Mouse (Mus musculus) embryonic facial prominence, embryonic 10.5 days (tissue): Measurements from ENCODE around the gene App. TPM values are rescaled to one million over a fixed set of nuclear protein-coding genes. Genes with fewer than 3 reads are reported as not detected.

Experiments
- DNase-seq: peaks from one replicate; pipeline ENCODE4 v3.0.0-alpha.2; 2017; ENCODE audit warnings: low spot score
- H3K27ac ChIP-seq: fragments of 300-500 bp; sonication (generic); replicated peaks from 2 replicates; pipeline ENCODE4 v1.5.1; 2016; ENCODE audit warnings: mild to moderate bottlenecking
- H3K27me3 ChIP-seq: fragments of 300-500 bp; sonication (generic); replicated peaks from 2 replicates; pipeline ENCODE4 v1.6.1; 2016; ENCODE audit warnings: low read depth, mild to moderate bottlenecking; ENCODE audit not compliant: poor library complexity, severe bottlenecking
- H3K36me3 ChIP-seq: fragments of 300-500 bp; sonication (generic); replicated peaks from 2 replicates; pipeline ENCODE4 v1.6.1; 2016; ENCODE audit warnings: mild to moderate bottlenecking, moderate library complexity
- H3K4me1 ChIP-seq: fragments of 300-500 bp; sonication (generic); 2 replicates; pipeline ENCODE4 v1.6.1; 2016
- H3K4me3 ChIP-seq: fragments of 300-500 bp; sonication (generic); 2 replicates; pipeline ENCODE4 v1.5.1; 2016; ENCODE audit warnings: mild to moderate bottlenecking, moderate library complexity
- H3K9me3 ChIP-seq: fragments of 300-500 bp; sonication (generic); 2 replicates; pipeline ENCODE4 v1.6.1; 2016; ENCODE audit warnings: mild to moderate bottlenecking
- WGBS: fragments of 180-500 bp; shearing (Covaris S2); methylation state at CpG from one replicate; pipeline ENCODE4 v1.1.7; 2016; 5-methylcytosine and 5-hydroxymethylcytosine counted together
- polyA plus RNA-seq: library from polyadenylated mRNA; unstranded; fragments of >200 nt; fragmentation: Nextera tagmentation; extraction: Ambion mirVana; gene quantifications from 2 replicates; pipeline ENCODE4 v1.2.1, GENCODE M21; 2016

The App gene
- polyA plus RNA-seq, 1 experiment from 2014 or later: 116 TPM

GRCm38 (mm10) chr16:85112254-85112653, 61.3 kb downstream of the App start:
- Histone ChIP-seq H3K36me3 (peaks cover 17% of the 10 kb centered on the region), H3K4me1 (peaks cover 7% of the 10 kb centered on the region; the same call in 1 of the 2 replicates), H3K27me3 (no peaks in the 10 kb centered on the region), H3K9me3 (no peaks in the 10 kb centered on the region), H3K4me3 (no peak overlapping the region), H3K27ac (no peak overlapping the region)
- no peak for DNase-seq
- WGBS: 85% methylated on average over 2 of the region's 2 CpGs

GRCm38 (mm10) chr16:85110428-85110827, 63.1 kb downstream of the App start:
- Histone ChIP-seq H3K27ac (peak overlapping the region; percentile 35; the same call in 1 of the 2 replicates), H3K9me3 (no peaks in the 10 kb centered on the region), H3K4me3 (no peak overlapping the region), H3K4me1 (peaks cover 16% of the 10 kb centered on the region), H3K27me3 (no peaks in the 10 kb centered on the region), H3K36me3 (peaks cover 7% of the 10 kb centered on the region)
- DNase-seq: no peak
- WGBS: 81% methylated on average over 13 of the region's 13 CpGs

DNA sequence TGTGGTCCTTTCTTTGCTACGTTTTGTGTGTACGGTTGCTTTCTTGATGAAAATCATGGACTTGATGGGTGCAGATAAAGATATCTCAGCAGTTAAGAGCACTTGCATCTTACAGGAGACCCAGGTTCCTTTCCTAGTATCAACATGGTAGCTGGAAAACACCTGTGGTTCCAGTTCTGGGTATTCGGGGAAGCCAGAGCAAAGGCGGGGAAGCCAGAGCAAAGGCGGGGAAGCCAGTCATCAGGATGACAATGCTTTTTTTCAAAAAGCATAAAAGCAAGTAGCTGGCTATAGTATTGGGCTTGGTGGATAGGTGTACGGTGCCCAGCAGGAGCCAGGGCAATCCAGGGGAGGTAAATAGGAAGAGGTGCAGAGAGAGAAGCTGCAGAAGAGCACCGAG, 65.1 kb downstream of the App start:
- no peak for DNase-seq
- no peaks in the 10 kb centered on the region for H3K9me3 ChIP-seq
- H3K4me1 ChIP-seq: peaks cover 16% of the 10 kb centered on the region
- no peak overlapping the region for H3K27ac ChIP-seq
- H3K27me3 ChIP-seq: no peaks in the 10 kb centered on the region
- peaks cover 2% of the 10 kb centered on the region; the same call in 1 of the 2 replicates for H3K36me3 ChIP-seq
- no peak overlapping the region for H3K4me3 ChIP-seq
- 92% methylated on average over 7 of the region's 7 CpGs for WGBS

DNA sequence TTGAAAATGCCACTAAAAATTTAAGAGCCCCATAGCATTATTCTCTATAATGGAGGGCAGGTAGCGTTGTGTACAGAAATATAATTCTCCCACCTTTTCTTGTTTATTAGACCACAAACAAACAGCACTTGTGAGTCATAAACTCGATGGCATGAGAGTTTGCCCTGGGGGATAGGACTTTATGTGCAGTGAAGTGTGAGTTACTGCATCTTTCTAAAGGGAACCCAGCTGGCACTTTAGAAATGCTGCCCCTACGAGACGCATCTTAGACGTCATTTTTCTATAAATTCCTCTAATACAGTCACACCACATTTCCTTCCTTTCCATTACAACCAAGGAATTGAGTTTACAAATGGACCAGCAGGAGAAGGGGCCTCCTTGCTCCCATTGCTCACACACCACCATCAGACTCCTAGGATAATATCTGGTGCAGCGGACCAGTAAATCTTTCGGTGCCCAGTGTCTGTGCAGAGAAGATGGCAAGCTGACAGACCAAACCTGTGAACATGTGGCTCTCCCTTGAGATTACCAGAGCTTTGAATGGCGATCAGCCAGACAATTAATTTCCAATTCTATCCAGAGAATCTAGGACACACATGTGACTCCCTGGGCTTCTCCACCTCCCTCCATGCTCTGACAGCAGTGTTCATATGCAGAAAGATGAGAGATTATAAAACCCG, 66.8 kb downstream of the App start:
- H3K9me3 ChIP-seq: no peaks in the 10 kb centered on the region
- DNase-seq: no peak
- peaks cover 22% of the 10 kb centered on the region for H3K4me1 ChIP-seq
- peaks cover 19% of the 10 kb centered on the region for H3K36me3 ChIP-seq
- no peak overlapping the region for H3K4me3 ChIP-seq
- 85% methylated on average over 9 of the region's 9 CpGs for WGBS
- H3K27ac ChIP-seq: no peak overlapping the region
- H3K27me3 ChIP-seq: no peaks in the 10 kb centered on the region

GRCm38 (mm10) chr16:85105603-85106002, 68.0 kb downstream of the App start:
- no peak for DNase-seq
- H3K4me3 ChIP-seq: no peak overlapping the region
- WGBS: 78% methylated on average over 4 of the region's 4 CpGs
- H3K36me3 ChIP-seq: peaks cover 28% of the 10 kb centered on the region
- no peak overlapping the region for H3K27ac ChIP-seq
- H3K4me1 ChIP-seq: peaks cover 30% of the 10 kb centered on the region
- no peaks in the 10 kb centered on the region for H3K9me3 ChIP-seq
- H3K27me3 ChIP-seq: no peaks in the 10 kb centered on the region

GRCm38 (mm10) chr16:85103116-85103787, 70.3 kb downstream of the App start:
- Histone ChIP-seq H3K4me1 (peaks cover 42% of the 10 kb centered on the region), H3K9me3 (no peaks in the 10 kb centered on the region), H3K36me3 (peaks cover 28% of the 10 kb centered on the region), H3K4me3 (no peak overlapping the region), H3K27me3 (no peaks in the 10 kb centered on the region), H3K27ac (no peak overlapping the region)
- 91% methylated on average over 13 of the region's 13 CpGs for WGBS
- no peak for DNase-seq

- no peaks in the 10 kb centered on the region for H3K27me3 ChIP-seq
- 82% methylated on average over 3 of the region's 3 CpGs for WGBS
- H3K4me1 ChIP-seq: peaks cover 39% of the 10 kb centered on the region
Measured at GRCm38 (mm10) chr16:85101544-85101943, 72.0 kb downstream of the App start.

DNA sequence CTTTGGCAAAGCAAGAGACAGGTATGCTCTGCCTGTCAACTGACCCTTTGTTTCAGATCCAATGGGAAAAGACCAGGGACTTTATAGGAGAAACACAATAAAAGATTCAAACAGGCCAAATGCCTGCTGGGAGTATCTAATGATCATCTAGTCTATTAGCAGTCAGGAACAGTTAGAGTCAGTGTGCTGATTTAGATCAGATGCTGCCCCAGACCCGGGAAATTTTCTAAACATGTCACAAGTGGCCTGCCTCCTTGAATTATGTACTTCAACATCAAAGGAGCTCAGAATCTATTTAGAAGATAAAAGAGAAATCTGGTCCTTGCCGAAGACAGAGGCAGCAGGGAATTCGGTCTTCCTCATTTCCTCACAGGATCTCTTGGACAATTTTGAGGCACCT, 72.8 kb downstream of the App start:
- Histone ChIP-seq H3K4me3 (no peak overlapping the region), H3K4me1 (peaks cover 37% of the 10 kb centered on the region), H3K9me3 (no peaks in the 10 kb centered on the region), H3K27me3 (no peaks in the 10 kb centered on the region), H3K36me3 (peaks cover 38% of the 10 kb centered on the region), H3K27ac (0 out of 2 replicates have a peak overlapping the region, but pooled peaks have one; percentile 57)
- 37% methylated on average over 3 of the region's 3 CpGs for WGBS
- DNase-seq: peak; percentile 42

More at GRCm38 (mm10) chr16:85101544-85101943, 72.0 kb downstream of the App start:
- Histone ChIP-seq H3K27ac (no peak overlapping the region), H3K4me3 (no peak overlapping the region), H3K36me3 (peaks cover 36% of the 10 kb centered on the region), H3K9me3 (no peaks in the 10 kb centered on the region)
- DNase-seq: no peak

DNA sequence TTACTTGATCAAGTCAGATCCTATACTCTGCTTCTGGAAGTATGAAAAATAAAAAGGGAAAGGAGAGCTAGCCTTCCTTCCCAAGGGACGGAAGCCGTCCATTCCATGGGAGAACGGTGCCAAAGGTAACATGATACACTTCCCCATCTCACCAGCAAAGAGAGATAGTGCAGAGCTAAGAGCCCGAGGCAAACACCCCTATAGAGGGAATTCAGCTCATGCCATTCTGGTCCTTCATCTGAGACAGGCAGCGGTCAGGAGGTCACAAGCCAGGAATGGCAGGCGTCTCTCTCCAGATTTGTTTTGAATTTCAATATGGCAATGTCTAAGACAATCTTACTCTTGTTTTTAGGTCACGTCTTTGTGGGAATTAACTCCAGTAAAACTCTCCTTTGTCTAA, 74.1 kb downstream of the App start:
- H3K27ac ChIP-seq: no peak overlapping the region; the same call in 1 of the 2 replicates
- WGBS: 17% methylated on average over 7 of the region's 7 CpGs

GRCm38 (mm10) chr16:85099044-85099443, 74.5 kb downstream of the App start:
- WGBS: 74% methylated on average over 7 of the region's 7 CpGs
- no peak overlapping the region for H3K27ac ChIP-seq

More for the DNA sequence above, 74.1 kb downstream of the App start:
- Histone ChIP-seq H3K9me3 (no peaks in the 10 kb centered on the region), H3K27me3 (no peaks in the 10 kb centered on the region), H3K4me3 (no peak overlapping the region), H3K4me1 (peaks cover 33% of the 10 kb centered on the region), H3K36me3 (peaks cover 44% of the 10 kb centered on the region)
- DNase-seq: peak; percentile 69

DNA sequence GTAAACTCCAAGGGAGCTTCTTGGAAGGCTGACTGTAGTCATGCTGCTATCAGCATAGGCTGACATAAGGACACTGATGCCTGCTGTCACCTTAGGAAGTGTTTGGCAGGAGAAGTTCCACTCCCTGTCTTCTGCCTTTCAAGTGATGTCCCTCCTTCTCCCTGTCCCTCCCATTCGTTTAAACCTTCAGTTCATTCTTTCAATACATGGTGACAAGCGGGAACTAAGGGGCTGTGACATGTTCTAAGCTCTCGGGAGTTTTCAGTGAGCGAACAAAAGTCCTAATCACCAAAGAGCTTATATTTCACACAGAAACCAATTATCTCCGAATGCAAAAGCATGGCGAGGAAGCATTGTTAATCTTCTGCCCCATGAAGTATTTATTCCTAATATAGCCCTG, 77.2 kb downstream of the App start:
- Histone ChIP-seq H3K9me3 (no peaks in the 10 kb centered on the region), H3K36me3 (peaks cover 31% of the 10 kb centered on the region), H3K4me1 (peaks cover 39% of the 10 kb centered on the region), H3K27ac (no peak overlapping the region), H3K4me3 (no peak overlapping the region), H3K27me3 (no peaks in the 10 kb centered on the region)
- 79% methylated on average over 6 of the region's 6 CpGs for WGBS
- DNase-seq: no peak

More at GRCm38 (mm10) chr16:85099044-85099443, 74.5 kb downstream of the App start:
- H3K4me1 ChIP-seq: peaks cover 33% of the 10 kb centered on the region
- no peak overlapping the region for H3K4me3 ChIP-seq
- H3K9me3 ChIP-seq: no peaks in the 10 kb centered on the region
- no peak for DNase-seq
- peaks cover 44% of the 10 kb centered on the region for H3K36me3 ChIP-seq
- no peaks in the 10 kb centered on the region for H3K27me3 ChIP-seq

DNA sequence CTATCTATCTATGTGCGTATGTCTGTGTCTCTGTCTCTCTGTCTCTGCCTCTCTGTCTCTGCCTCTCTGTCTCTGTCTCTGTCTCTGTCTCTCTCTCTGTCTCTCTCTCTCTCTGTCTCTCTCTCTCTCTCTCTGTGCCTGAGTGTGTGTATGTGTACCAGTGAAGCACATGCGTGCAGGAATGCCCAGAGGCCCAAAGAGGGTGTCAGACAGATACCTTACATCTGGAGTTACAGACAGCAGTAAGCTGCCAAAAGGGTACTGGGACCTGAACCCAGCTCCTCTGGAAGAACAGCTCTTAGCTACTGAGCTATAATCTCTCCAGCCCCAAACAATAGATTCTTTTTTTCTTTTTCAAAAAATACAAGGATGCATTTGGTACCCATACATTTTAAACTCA, 77.6 kb downstream of the App start:
- peaks cover 39% of the 10 kb centered on the region for H3K4me1 ChIP-seq
- H3K27ac ChIP-seq: no peak overlapping the region
- H3K4me3 ChIP-seq: no peak overlapping the region

GRCm38 (mm10) chr16:85092644-85093091, 80.9 kb downstream of the App start:
- WGBS: 56% methylated on average over 9 of the region's 9 CpGs
- Histone ChIP-seq H3K4me1 (peaks cover 25% of the 10 kb centered on the region), H3K27me3 (no peaks in the 10 kb centered on the region), H3K27ac (no peak overlapping the region), H3K36me3 (peaks cover 30% of the 10 kb centered on the region), H3K9me3 (no peaks in the 10 kb centered on the region), H3K4me3 (no peak overlapping the region)
- no peak for DNase-seq

More for the DNA sequence above, 77.6 kb downstream of the App start:
- Histone ChIP-seq H3K36me3 (peaks cover 31% of the 10 kb centered on the region), H3K9me3 (no peaks in the 10 kb centered on the region), H3K27me3 (no peaks in the 10 kb centered on the region)
- DNase-seq: no peak
- 89% methylated on average over 2 of the region's 2 CpGs for WGBS
